Mouse (Mus musculus) lung, postnatal 0 days (tissue): Measurements from ENCODE around the gene Tusc2.

Source experiments
- CTCF ChIP-seq: IDR thresholded peaks from 2 replicates; pipeline ENCODE4 v1.5.1; 2016; ENCODE audit warnings: antibody characterized with exemption, mild to moderate bottlenecking
- EP300 ChIP-seq: IDR thresholded peaks from 2 replicates; pipeline ENCODE4 v1.6.1; 2016; ENCODE audit warnings: antibody characterized with exemption, mild to moderate bottlenecking, control low read depth

DNA sequence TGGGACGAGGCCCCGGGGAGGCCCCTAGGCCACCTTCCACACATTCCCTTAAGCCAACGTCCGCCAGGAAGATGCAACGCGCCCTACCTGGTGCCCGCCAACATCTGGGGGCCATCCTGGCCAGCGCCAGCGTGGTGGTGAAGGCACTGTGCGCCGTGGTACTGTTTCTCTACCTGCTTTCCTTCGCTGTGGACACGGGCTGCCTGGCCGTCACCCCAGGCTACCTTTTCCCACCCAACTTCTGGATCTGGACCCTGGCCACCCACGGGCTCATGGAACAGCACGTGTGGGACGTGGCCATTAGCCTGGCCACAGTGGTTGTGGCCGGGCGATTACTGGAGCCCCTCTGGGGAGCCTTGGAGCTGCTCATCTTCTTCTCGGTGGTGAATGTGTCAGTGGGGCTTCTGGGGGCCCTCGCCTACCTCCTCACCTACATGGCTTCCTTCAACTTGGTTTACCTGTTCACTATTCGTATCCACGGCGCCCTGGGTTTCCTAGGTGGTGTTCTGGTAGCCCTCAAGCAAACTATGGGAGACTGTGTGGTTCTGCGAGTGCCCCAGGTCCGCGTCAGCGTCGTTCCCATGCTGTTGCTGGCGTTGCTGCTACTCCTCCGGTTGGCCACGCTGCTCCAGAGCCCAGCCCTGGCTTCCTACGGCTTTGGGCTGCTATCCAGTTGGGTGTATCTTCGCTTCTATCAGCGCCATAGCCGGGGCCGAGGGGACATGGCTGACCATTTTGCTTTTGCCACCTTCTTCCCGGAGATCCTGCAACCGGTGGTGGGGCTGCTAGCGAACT, 28.4 kb upstream of the Tusc2 start:
- TF ChIP-seq CTCF (no peak), EP300 (no peak)
